Mouse (Mus musculus): ENCODE data around the gene Sorcs3.

DNA sequence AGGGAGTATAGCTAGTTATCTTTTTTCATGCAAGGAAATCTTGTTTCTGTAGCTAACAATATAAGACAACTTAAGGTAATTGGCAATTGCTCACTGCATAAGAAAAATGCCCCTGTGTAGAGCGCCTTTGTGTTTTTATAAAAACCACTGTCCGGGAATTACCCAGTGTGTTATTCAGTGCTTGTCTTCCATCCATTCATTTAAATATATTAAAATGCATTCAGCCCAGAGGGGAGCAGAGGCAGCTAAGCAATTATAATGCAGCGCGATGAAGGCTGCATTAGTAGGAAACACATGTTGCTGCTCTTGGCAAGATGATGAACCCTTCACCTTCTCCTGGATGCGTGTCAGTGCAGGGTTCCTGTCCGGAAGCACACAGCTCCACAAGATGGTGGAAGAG, 454.4 kb downstream of the Sorcs3 start:
- TF ChIP-seq CTCF (IDR thresholded peaks at IDR 0.05; ENCODE audit: low read depth) (no peak), EP300 (IDR thresholded peaks at IDR 0.05; ENCODE audit: low read depth) (no peak)

All from heart, postnatal 0 days (tissue).